Mouse (Mus musculus) cortical plate, adult 2 months (tissue): ENCODE data around the gene Txlng.

ENCODE experiments used
- CTCF ChIP-seq: fragments of 200-500 bp; IDR thresholded peaks from 2 replicates; pipeline ENCODE4 v1.5.1; 2011; ENCODE audit warnings: mild to moderate bottlenecking, control low read depth, low read length; ENCODE audit not compliant: insufficient read depth; ENCODE audit errors: extremely low read depth
- POLR2A ChIP-seq: fragments of 200-500 bp; IDR thresholded peaks from 2 replicates; pipeline ENCODE4 v1.6.1; 2011; ENCODE audit warnings: mild to moderate bottlenecking, low read length, control low read depth; ENCODE audit not compliant: insufficient read depth; ENCODE audit errors: extremely low read depth

DNA sequence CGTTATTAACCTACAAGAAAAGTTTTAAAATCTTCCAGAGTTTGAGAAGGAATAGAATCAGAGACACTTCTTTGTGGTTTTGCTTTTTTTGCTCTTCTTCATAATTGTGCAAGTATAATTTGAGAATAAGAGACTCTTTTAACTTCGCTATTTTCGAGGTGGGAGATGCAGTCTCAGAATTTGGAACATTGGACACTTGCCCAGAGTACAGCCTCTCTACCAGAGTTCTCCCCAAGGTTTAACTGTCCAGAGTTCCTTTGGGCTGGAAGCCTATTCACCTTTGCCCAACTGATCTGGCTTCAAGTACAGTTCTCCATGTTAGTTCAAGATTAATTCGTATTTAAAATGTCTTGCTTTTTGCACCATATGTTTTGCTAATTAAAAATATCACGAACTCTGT, 487 bp upstream of the Txlng start:
- no peak for TF ChIP-seq POLR2A
- TF ChIP-seq CTCF: no peak
